Comparison of ENCODE assay signal across 8 mouse cellular contexts in the genomic region with DNA sequence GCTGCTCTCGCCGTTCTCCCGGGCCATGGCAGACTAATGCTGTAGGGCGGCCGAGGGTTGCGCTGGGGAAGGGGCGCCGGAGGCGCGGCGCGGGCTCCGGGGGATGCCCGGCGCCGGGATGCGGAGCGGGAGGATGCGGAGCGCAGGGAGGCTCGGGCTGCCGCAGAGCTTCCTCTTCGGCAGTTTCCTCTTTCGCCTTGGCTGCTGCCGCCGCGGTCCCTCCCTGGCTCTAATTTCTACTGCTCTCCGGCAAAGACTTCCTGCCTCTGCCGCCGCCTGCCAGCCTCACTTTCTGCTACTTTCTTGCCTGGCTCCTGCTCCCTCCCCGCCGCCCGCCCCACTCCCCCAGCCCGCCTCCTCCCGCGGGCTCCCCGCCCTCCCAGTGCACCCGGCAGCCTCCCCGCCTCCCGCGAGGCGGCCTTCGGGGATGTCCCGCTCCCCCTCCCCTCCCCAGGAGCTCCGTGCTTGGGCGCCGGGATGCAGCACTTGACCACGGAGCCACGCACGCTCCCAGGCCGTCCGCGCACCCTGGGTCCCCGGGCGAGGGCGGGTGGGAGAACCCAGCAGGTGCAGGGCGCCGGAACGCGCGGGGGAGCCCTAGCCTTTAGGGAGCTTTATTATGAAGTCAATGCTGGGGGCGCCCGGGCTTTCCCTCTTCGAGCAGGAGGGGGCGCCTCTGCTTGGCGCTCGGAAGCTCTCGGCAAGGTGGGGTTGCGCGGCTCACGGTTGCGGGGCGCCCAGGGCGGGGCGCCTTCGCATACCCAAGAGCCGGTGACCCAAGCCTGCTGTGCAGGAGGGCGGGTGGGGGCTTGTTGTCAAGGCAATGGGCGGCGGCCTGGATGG. TPM values are rescaled to one million over a fixed set of nuclear protein-coding genes. Genes with fewer than 3 reads are reported as not detected.
DNase-seq lines count a peak whose midpoint lies in the region; ATAC-seq lines count a peak whose summit lies in the region.

Gene Camk1d (minus strand): TSS at position 305 of the 843 bp plus-strand sequence.

- H3K27ac ChIP-seq in forebrain, embryonic 11.5 days (ENCODE audit: low read depth, low read length), result no peak within 1 kb of the TSS
- peak within 1 kb of the TSS; percentile 48; the same call in 1 of the 2 replicates for H3K27ac ChIP-seq in heart, embryonic 16.5 days (ENCODE audit: low read length)
- H3K27ac ChIP-seq in liver, embryonic 15.5 days (replicated peaks), result peak within 1 kb of the TSS; percentile 45; the same call in 1 of the 2 replicates
- H3K27ac ChIP-seq in neural tube, embryonic 11.5 days (ENCODE audit: low read depth, low read length), result no peak within 1 kb of the TSS
- peak within 1 kb of the TSS; percentile 81 for H3K27ac ChIP-seq in stomach, embryonic 16.5 days (ENCODE audit: low read length)

- H3K4me3 ChIP-seq in forebrain, embryonic 11.5 days (ENCODE audit: low read depth, low read length), result peak within 1 kb of the TSS; percentile 70
- peak within 1 kb of the TSS; percentile 82 for H3K4me3 ChIP-seq in heart, embryonic 16.5 days (ENCODE audit: low read length)
- H3K4me3 ChIP-seq in liver, embryonic 15.5 days (replicated peaks), result peak within 1 kb of the TSS; percentile 63
- H3K4me3 ChIP-seq in neural tube, embryonic 11.5 days (ENCODE audit: low read depth, low read length), result peak within 1 kb of the TSS; percentile 58
- peak within 1 kb of the TSS; percentile 77 for H3K4me3 ChIP-seq in stomach, embryonic 16.5 days (replicated peaks; ENCODE audit: low read length)

- peaks cover 14% of the 10 kb centered on the region for H3K27me3 ChIP-seq in forebrain, embryonic 11.5 days (ENCODE audit: control insufficient read depth, insufficient read depth, low read length)
- H3K27me3 ChIP-seq in heart, embryonic 16.5 days (ENCODE audit: control insufficient read depth, insufficient read depth, low read length), result peaks cover 11% of the 10 kb centered on the region
- H3K27me3 ChIP-seq in liver, embryonic 15.5 days, result peaks cover 53% of the 10 kb centered on the region
- peaks cover 16% of the 10 kb centered on the region for H3K27me3 ChIP-seq in neural tube, embryonic 11.5 days (ENCODE audit: control insufficient read depth, insufficient read depth, low read length)
- no peaks in the 10 kb centered on the region for H3K27me3 ChIP-seq in stomach, embryonic 16.5 days (ENCODE audit: control insufficient read depth, insufficient read depth, low read length)

- peak; percentile 76 for ATAC-seq in forebrain, embryonic 11.5 days (replicated peaks; ENCODE audit: low FRiP score)
- peak; percentile 76 for ATAC-seq in heart, embryonic 16.5 days (replicated peaks; ENCODE audit: extremely low read depth, insufficient read depth, low FRiP score)
- ATAC-seq in liver, embryonic 15.5 days (ENCODE audit: insufficient read depth), result peak; percentile 74
- peak; percentile 83 for ATAC-seq in neural tube, embryonic 11.5 days (ENCODE audit: insufficient read depth, low FRiP score, low TSS enrichment)
- peak; percentile 84 for ATAC-seq in stomach, embryonic 16.5 days (ENCODE audit: insufficient read depth, low FRiP score)

- H3K4me1 ChIP-seq in forebrain, embryonic 11.5 days (replicated peaks; ENCODE audit: control insufficient read depth, insufficient read depth, low read length), result peaks cover 7% of the 10 kb centered on the region; the same call in 1 of the 2 replicates
- peaks cover 12% of the 10 kb centered on the region for H3K4me1 ChIP-seq in heart, embryonic 16.5 days (ENCODE audit: control insufficient read depth, insufficient read depth, low read length)
- peaks cover 18% of the 10 kb centered on the region; the same call in 1 of the 2 replicates for H3K4me1 ChIP-seq in liver, embryonic 15.5 days (replicated peaks)
- peaks cover 5% of the 10 kb centered on the region; the same call in 1 of the 2 replicates for H3K4me1 ChIP-seq in neural tube, embryonic 11.5 days (ENCODE audit: control insufficient read depth, insufficient read depth, low read length)
- H3K4me1 ChIP-seq in stomach, embryonic 16.5 days (ENCODE audit: control insufficient read depth, insufficient read depth, low read length), result 0 out of 2 replicates have a peak, but pooled peaks cover 8% of the 10 kb centered on the region

- peak; percentile 88 for DNase-seq in CD4-positive, CD25-positive, alpha-beta regulatory T cell, adult 2 months (ENCODE audit: low read depth, low spot score)
- peak; percentile 64 for DNase-seq in brain, embryonic 18.5 days (ENCODE audit: low read depth, low spot score)
- peak; percentile 87 for DNase-seq in forebrain, embryonic 11.5 days (ENCODE audit: low spot score)
- DNase-seq in kidney, postnatal 36 days, result peak; percentile 53 to 79
- DNase-seq in neural tube, embryonic 11.5 days (ENCODE audit: low spot score), result peak; percentile 86

- under 1% methylated on average over 69 of the region's 80 CpGs for WGBS in forebrain, embryonic 11.5 days
- under 1% methylated on average over 73 of the region's 80 CpGs for WGBS in heart, embryonic 16.5 days
- WGBS in liver, embryonic 15.5 days (ENCODE audit: insufficient replicate concordance), result under 1% methylated on average over 80 of the region's 80 CpGs
- WGBS in neural tube, embryonic 11.5 days, result under 1% methylated on average over 55 of the region's 80 CpGs
- under 1% methylated on average over 76 of the region's 80 CpGs for WGBS in stomach, embryonic 16.5 days

- H3K4me2 ChIP-seq in forebrain, embryonic 11.5 days (ENCODE audit: low read depth, low read length, severe bottlenecking), result peak within 1 kb of the TSS; percentile 100
- H3K4me2 ChIP-seq in heart, embryonic 16.5 days (ENCODE audit: low read depth, low read length), result peak within 1 kb of the TSS; percentile 100
- H3K4me2 ChIP-seq in liver, embryonic 15.5 days, result peak within 1 kb of the TSS; percentile 85
- H3K4me2 ChIP-seq in neural tube, embryonic 11.5 days (ENCODE audit: low read depth), result peak within 1 kb of the TSS; percentile 99
- peak within 1 kb of the TSS; percentile 97 for H3K4me2 ChIP-seq in stomach, embryonic 16.5 days (ENCODE audit: low read depth, low read length)

- no peaks in the 10 kb centered on the region; the same call in 1 of the 2 replicates for H3K9me3 ChIP-seq in forebrain, embryonic 11.5 days (ENCODE audit: control insufficient read depth, low read length)
- H3K9me3 ChIP-seq in heart, embryonic 16.5 days (replicated peaks; ENCODE audit: control insufficient read depth, low read length), result peaks cover 4% of the 10 kb centered on the region; the same call in 1 of the 2 replicates
- H3K9me3 ChIP-seq in liver, embryonic 15.5 days (replicated peaks), result no peaks in the 10 kb centered on the region
- H3K9me3 ChIP-seq in neural tube, embryonic 11.5 days (ENCODE audit: control insufficient read depth, low read length), result no peaks in the 10 kb centered on the region
- H3K9me3 ChIP-seq in stomach, embryonic 16.5 days (replicated peaks; ENCODE audit: control insufficient read depth, low read length), result peaks cover 6% of the 10 kb centered on the region; the same call in 1 of the 2 replicates

- peak within 1 kb of the TSS; percentile 68 for H3K9ac ChIP-seq in forebrain, embryonic 11.5 days (ENCODE audit: low read length)
- H3K9ac ChIP-seq in heart, embryonic 16.5 days (ENCODE audit: low read length), result peak within 1 kb of the TSS; percentile 74
- H3K9ac ChIP-seq in liver, embryonic 15.5 days, result peak within 1 kb of the TSS; percentile 26
- H3K9ac ChIP-seq in neural tube, embryonic 11.5 days (ENCODE audit: low read length), result peak within 1 kb of the TSS; percentile 58
- H3K9ac ChIP-seq in stomach, embryonic 16.5 days (ENCODE audit: low read length), result peak within 1 kb of the TSS; percentile 89

- no peaks in the 10 kb centered on the region for H3K36me3 ChIP-seq in forebrain, embryonic 11.5 days (ENCODE audit: control insufficient read depth, insufficient read depth, low read length)
- no peaks in the 10 kb centered on the region for H3K36me3 ChIP-seq in heart, embryonic 16.5 days (ENCODE audit: control insufficient read depth, insufficient read depth)
- no peaks in the 10 kb centered on the region for H3K36me3 ChIP-seq in liver, embryonic 15.5 days (replicated peaks)
- no peaks in the 10 kb centered on the region for H3K36me3 ChIP-seq in neural tube, embryonic 11.5 days (ENCODE audit: control insufficient read depth, insufficient read depth, low read length)
- H3K36me3 ChIP-seq in stomach, embryonic 16.5 days (ENCODE audit: control insufficient read depth, insufficient read depth, low read length), result no peaks in the 10 kb centered on the region

RNA-seq across cellular contexts. Expression of gene Camk1d, which starts in this region (rescaled TPM):
- 2.1 and 2.2 TPM in 2 replicates for polyA plus RNA-seq in forebrain, embryonic 11.5 days (2014; fragmentation: Nextera tagmentation; extraction: Ambion mirVana)
- polyA plus RNA-seq in heart, embryonic 16.5 days (2015; fragmentation: Nextera tagmentation; extraction: Ambion mirVana), result 3.7 and 5.9 TPM in 2 replicates
- 1.5 TPM in 2 replicates for polyA plus RNA-seq in liver, embryonic 15.5 days (2015; fragmentation: Nextera tagmentation; extraction: Ambion mirVana)
- 0.91 and 2.1 TPM in 2 replicates for polyA plus RNA-seq in neural tube, embryonic 11.5 days (2014; fragmentation: Nextera tagmentation; extraction: Ambion mirVana)
- 10.4 and 11.3 TPM in 2 replicates for polyA plus RNA-seq in stomach, embryonic 16.5 days (2015; fragmentation: Nextera tagmentation; extraction: Ambion mirVana)

Comparison
In these comparisons a context has a peak if more than half of its experiments do, and no peak if none do; other contexts are left out.
1. H3K27ac ChIP-seq: peak in heart, embryonic 16.5 days (single experiment), liver, embryonic 15.5 days (single experiment) and stomach, embryonic 16.5 days (single experiment); none in forebrain, embryonic 11.5 days (single experiment) and neural tube, embryonic 11.5 days (single experiment).
2. H3K9ac ChIP-seq: peak in every context shown above with its lines; median percentile 89 in stomach, embryonic 16.5 days; 74 in heart, embryonic 16.5 days; 68 in forebrain, embryonic 11.5 days; 58 in neural tube, embryonic 11.5 days; 26 in liver, embryonic 15.5 days.
3. Peak in every context shown above with its lines, with median percentiles within 50 percentile points of each other: DNase-seq, ATAC-seq, H3K4me2 ChIP-seq and H3K4me3 ChIP-seq.